Mouse (Mus musculus): ENCODE data around the gene Nol10. TPM values are rescaled to one million over a fixed set of nuclear protein-coding genes. Genes with fewer than 3 reads are reported as not detected.
A peak's percentile ranks its signal among the peaks of the same experiment; 100 is the strongest.

Nol10 gene
- total and polyA plus RNA-seq, 2 experiments from 2014 or later: 2.2 to 7.6 TPM

- Histone ChIP-seq H3K27me3 (ENCODE audit: control insufficient read depth, insufficient read depth, low read length) (no peaks in the 10 kb centered on the region), H3K36me3 (replicated peaks; ENCODE audit: control insufficient read depth, insufficient read depth, low read length) (no peaks in the 10 kb centered on the region), H3K4me2 (ENCODE audit: low read depth, low read length) (no peak overlapping the region), H3K4me3 (ENCODE audit: low read depth, low read length) (no peak overlapping the region), H3K27ac (ENCODE audit: low read depth) (no peak overlapping the region), H3K4me1 (ENCODE audit: control insufficient read depth, insufficient read depth) (no peaks in the 10 kb centered on the region), H3K9me3 (replicated peaks; ENCODE audit: control insufficient read depth, low read length) (no peaks in the 10 kb centered on the region), H3K9ac (replicated peaks; ENCODE audit: low read depth, low read length) (no peak overlapping the region)
- ATAC-seq (ENCODE audit: insufficient read depth, low read depth): no peak
- DNase-seq (ENCODE audit: low spot score): no peak
- WGBS: 26% methylated on average over 1 of the region's 1 CpGs
- TF ChIP-seq EP300 (IDR thresholded peaks at IDR 0.05; ENCODE audit: low read depth) (no peak), CTCF (IDR thresholded peaks at IDR 0.05; ENCODE audit: low read depth) (no peak)
Observed at GRCm38 (mm10) chr12:17333459-17333858, 14.8 kb upstream of the Nol10 start.

DNA sequence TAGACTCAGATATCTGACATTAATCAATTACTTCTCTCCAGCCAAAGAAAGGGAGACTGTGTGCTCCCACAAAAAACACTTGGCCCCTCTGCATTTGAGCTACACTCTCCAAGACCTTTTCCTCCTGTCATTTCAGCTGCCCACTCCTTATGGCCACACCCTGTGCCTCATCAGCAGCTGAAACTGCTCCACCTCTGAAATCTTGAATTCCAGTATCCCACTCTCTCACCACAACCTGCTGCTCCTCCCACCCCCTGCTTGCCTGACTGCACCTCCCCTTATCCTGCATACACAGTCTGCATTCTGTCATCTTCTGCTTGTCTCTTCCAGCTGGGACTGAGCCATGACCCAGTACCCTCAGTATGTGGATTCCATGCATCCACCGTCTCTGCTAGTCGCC is 9.9 kb upstream of the Nol10 start:
- WGBS: 36% methylated on average over 2 of the region's 2 CpGs
- Histone ChIP-seq H3K27me3 (ENCODE audit: control insufficient read depth, insufficient read depth, low read length) (no peaks in the 10 kb centered on the region), H3K27ac (ENCODE audit: low read depth) (no peak overlapping the region), H3K9me3 (replicated peaks; ENCODE audit: control insufficient read depth, low read length) (no peaks in the 10 kb centered on the region), H3K4me3 (ENCODE audit: low read depth, low read length) (no peak overlapping the region), H3K4me1 (ENCODE audit: control insufficient read depth, insufficient read depth) (no peaks in the 10 kb centered on the region), H3K9ac (replicated peaks; ENCODE audit: low read depth, low read length) (no peak overlapping the region), H3K36me3 (replicated peaks; ENCODE audit: control insufficient read depth, insufficient read depth, low read length) (no peaks in the 10 kb centered on the region), H3K4me2 (ENCODE audit: low read depth, low read length) (no peak overlapping the region)
- TF ChIP-seq CTCF (IDR thresholded peaks at IDR 0.05; ENCODE audit: low read depth) (no peak), EP300 (IDR thresholded peaks at IDR 0.05; ENCODE audit: low read depth) (no peak)
- DNase-seq (ENCODE audit: low spot score) (no peak), ATAC-seq (ENCODE audit: insufficient read depth, low read depth) (no peak)

GRCm38 (mm10) chr12:17339114-17339905 is 8.9 kb upstream of the Nol10 start:
- Histone ChIP-seq H3K4me3 (ENCODE audit: low read depth, low read length) (no peak overlapping the region), H3K4me2 (ENCODE audit: low read depth, low read length) (no peak overlapping the region), H3K36me3 (replicated peaks; ENCODE audit: control insufficient read depth, insufficient read depth, low read length) (no peaks in the 10 kb centered on the region), H3K9ac (replicated peaks; ENCODE audit: low read depth, low read length) (no peak overlapping the region), H3K27me3 (ENCODE audit: control insufficient read depth, insufficient read depth, low read length) (no peaks in the 10 kb centered on the region), H3K4me1 (ENCODE audit: control insufficient read depth, insufficient read depth) (no peaks in the 10 kb centered on the region), H3K27ac (ENCODE audit: low read depth) (no peak overlapping the region), H3K9me3 (replicated peaks; ENCODE audit: control insufficient read depth, low read length) (no peaks in the 10 kb centered on the region)
- WGBS: 54% methylated on average over 3 of the region's 3 CpGs
- TF ChIP-seq CTCF (IDR thresholded peaks at IDR 0.05; ENCODE audit: low read depth): peak; percentile 32
- TF ChIP-seq EP300 (IDR thresholded peaks at IDR 0.05; ENCODE audit: low read depth): no peak
- no peak for DNase-seq (ENCODE audit: low spot score)
- no peak for ATAC-seq (ENCODE audit: insufficient read depth, low read depth)

GRCm38 (mm10) chr12:17347327-17348047 is 771 bp upstream of the Nol10 start:
- peaks cover 14% of the 10 kb centered on the region; the same call in 1 of the 2 replicates for H3K36me3 ChIP-seq (replicated peaks; ENCODE audit: control insufficient read depth, insufficient read depth, low read length)
- WGBS: 34% methylated on average over 11 of the region's 11 CpGs
- no peaks in the 10 kb centered on the region for H3K27me3 ChIP-seq (ENCODE audit: control insufficient read depth, insufficient read depth, low read length)
- H3K9ac ChIP-seq (replicated peaks; ENCODE audit: low read depth, low read length): peak overlapping the region; percentile 76
- H3K4me1 ChIP-seq (ENCODE audit: control insufficient read depth, insufficient read depth): peaks cover 11% of the 10 kb centered on the region; the same call in 1 of the 2 replicates
- no peaks in the 10 kb centered on the region for H3K9me3 ChIP-seq (replicated peaks; ENCODE audit: control insufficient read depth, low read length)
- no peak for TF ChIP-seq CTCF (IDR thresholded peaks at IDR 0.05; ENCODE audit: low read depth)
- no peak for TF ChIP-seq EP300 (IDR thresholded peaks at IDR 0.05; ENCODE audit: low read depth)
- ATAC-seq (ENCODE audit: insufficient read depth, low read depth) (peak; percentile 42; the same call in 1 of the 2 replicates), DNase-seq (ENCODE audit: low spot score) (no peak)
- H3K4me3 ChIP-seq (ENCODE audit: low read depth, low read length): peak overlapping the region; percentile 93
- H3K27ac ChIP-seq (ENCODE audit: low read depth): peak overlapping the region; percentile 60; the same call in 1 of the 2 replicates
- peak overlapping the region; percentile 69 for H3K4me2 ChIP-seq (ENCODE audit: low read depth, low read length)

GRCm38 (mm10) chr12:17350106-17350505 is 1.8 kb downstream of the Nol10 start:
- TF ChIP-seq CTCF (IDR thresholded peaks at IDR 0.05; ENCODE audit: low read depth) (no peak), EP300 (IDR thresholded peaks at IDR 0.05; ENCODE audit: low read depth) (no peak)
- DNase-seq (ENCODE audit: low spot score): no peak
- H3K27me3 ChIP-seq (ENCODE audit: control insufficient read depth, insufficient read depth, low read length): no peaks in the 10 kb centered on the region
- ATAC-seq (ENCODE audit: insufficient read depth, low read depth): no peak
- H3K4me1 ChIP-seq (ENCODE audit: control insufficient read depth, insufficient read depth): peaks cover 11% of the 10 kb centered on the region; the same call in 1 of the 2 replicates
- no peak overlapping the region for H3K27ac ChIP-seq (ENCODE audit: low read depth)
- H3K9me3 ChIP-seq (replicated peaks; ENCODE audit: control insufficient read depth, low read length): no peaks in the 10 kb centered on the region
- no peak overlapping the region for H3K9ac ChIP-seq (replicated peaks; ENCODE audit: low read depth, low read length)
- H3K4me3 ChIP-seq (ENCODE audit: low read depth, low read length): no peak overlapping the region
- H3K36me3 ChIP-seq (replicated peaks; ENCODE audit: control insufficient read depth, insufficient read depth, low read length): peaks cover 36% of the 10 kb centered on the region
- H3K4me2 ChIP-seq (ENCODE audit: low read depth, low read length): no peak overlapping the region

Data from heart, postnatal 0 days (tissue).